Mouse (Mus musculus): ENCODE measurements around the gene Psen1. TPM values are rescaled to one million over a fixed set of nuclear protein-coding genes. Genes with fewer than 3 reads are reported as not detected.

Psen1 gene
- polyA plus RNA-seq, 1 experiment from 2014 or later: 39.7 TPM

DNA sequence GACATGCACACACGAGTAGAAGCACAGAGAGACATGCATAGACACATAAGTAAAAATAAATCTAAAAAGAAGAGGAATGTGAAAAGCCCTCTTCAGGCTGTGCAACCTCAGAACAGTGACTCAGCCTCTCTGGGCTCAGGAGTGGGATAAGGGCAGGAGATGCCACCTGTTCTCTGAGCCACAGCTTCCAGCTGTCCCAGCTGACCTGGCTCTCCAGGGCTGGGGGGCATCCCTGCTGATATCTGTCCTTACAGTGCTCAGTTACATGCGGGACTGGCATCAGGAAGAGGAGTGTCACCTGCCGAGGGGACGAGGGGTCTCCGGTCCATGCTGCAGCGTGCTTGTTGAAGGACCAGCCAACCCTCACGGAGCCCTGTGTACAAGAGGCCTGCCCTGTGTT, 88.8 kb downstream of the Psen1 start:
- Histone ChIP-seq H3K4me3 (ENCODE audit: low read depth, low read length) (no peak overlapping the region), H3K4me1 (ENCODE audit: insufficient read depth, low read depth, low read length) (no peaks in the 10 kb centered on the region), H3K27ac (ENCODE audit: low read length) (no peak overlapping the region), H3K36me3 (ENCODE audit: insufficient read depth, low read length) (no peaks in the 10 kb centered on the region), H3K4me2 (replicated peaks; ENCODE audit: low read depth, low read length) (no peak overlapping the region), H3K27me3 (replicated peaks; ENCODE audit: insufficient read depth, low read length) (no peaks in the 10 kb centered on the region), H3K9me3 (ENCODE audit: low read length) (no peaks in the 10 kb centered on the region), H3K9ac (replicated peaks; ENCODE audit: low read depth) (no peak overlapping the region)
- 81% methylated on average over 7 of the region's 7 CpGs for WGBS
- TF ChIP-seq EP300 (IDR thresholded peaks at IDR 0.05) (no peak), CTCF (IDR thresholded peaks at IDR 0.05) (no peak)
- DNase-seq (ENCODE audit: low spot score): no peak
- no peak for ATAC-seq

DNA sequence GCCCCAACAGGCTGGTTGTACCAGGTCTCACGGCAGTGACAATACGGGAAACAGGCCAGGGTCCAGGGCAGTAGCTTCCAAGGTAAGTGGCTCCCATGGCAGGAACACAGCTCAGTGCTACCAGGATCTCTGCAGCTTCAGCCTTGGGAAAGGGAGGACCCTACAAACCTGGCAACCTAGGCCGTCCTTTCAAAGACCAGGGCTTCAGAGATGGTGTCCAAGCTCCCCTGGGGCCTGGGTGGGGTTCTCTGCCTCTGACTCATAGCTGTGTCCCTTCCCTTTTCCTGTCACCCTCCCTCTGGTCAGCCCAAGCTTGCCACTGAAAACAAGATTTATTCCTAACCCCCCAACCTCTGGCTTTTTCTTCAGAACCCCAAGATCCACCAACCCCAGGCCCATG, 92.2 kb downstream of the Psen1 start:
- ATAC-seq (no peak), DNase-seq (ENCODE audit: low spot score) (no peak)
- TF ChIP-seq EP300 (IDR thresholded peaks at IDR 0.05) (no peak), CTCF (IDR thresholded peaks at IDR 0.05) (no peak)
- Histone ChIP-seq H3K9ac (replicated peaks; ENCODE audit: low read depth) (no peak overlapping the region), H3K27ac (ENCODE audit: low read length) (no peak overlapping the region), H3K4me2 (replicated peaks; ENCODE audit: low read depth, low read length) (no peak overlapping the region), H3K27me3 (replicated peaks; ENCODE audit: insufficient read depth, low read length) (no peaks in the 10 kb centered on the region), H3K9me3 (ENCODE audit: low read length) (no peaks in the 10 kb centered on the region), H3K4me3 (ENCODE audit: low read depth, low read length) (no peak overlapping the region), H3K36me3 (ENCODE audit: insufficient read depth, low read length) (no peaks in the 10 kb centered on the region), H3K4me1 (ENCODE audit: insufficient read depth, low read depth, low read length) (no peaks in the 10 kb centered on the region)
- 83% methylated on average over 3 of the region's 3 CpGs for WGBS

DNA sequence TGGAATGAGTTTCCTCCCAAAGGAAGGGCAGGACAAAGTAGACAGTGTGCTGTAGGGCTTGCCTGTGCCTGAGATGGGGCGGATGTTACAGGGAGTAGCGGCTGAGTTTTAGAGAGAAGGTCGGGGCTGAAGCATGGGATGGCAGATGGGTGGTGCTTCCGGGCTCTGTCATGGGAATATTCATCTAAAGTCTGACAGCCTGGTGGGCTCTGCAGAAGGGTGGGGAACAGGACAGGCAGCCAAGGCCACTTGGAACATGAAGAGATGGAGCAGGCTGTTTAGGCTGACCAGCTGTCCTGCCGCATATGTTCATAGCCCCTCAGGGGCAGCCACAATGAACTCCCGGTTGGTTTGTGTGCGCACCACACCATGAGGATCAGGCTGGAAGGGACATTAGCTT, 93.3 kb downstream of the Psen1 start:
- no peaks in the 10 kb centered on the region for H3K36me3 ChIP-seq (ENCODE audit: insufficient read depth, low read length)
- WGBS: 55% methylated on average over 7 of the region's 7 CpGs
- ATAC-seq (peak; percentile 71), DNase-seq (ENCODE audit: low spot score) (peak; percentile 23)
- no peaks in the 10 kb centered on the region for H3K27me3 ChIP-seq (replicated peaks; ENCODE audit: insufficient read depth, low read length)
- H3K4me2 ChIP-seq (replicated peaks; ENCODE audit: low read depth, low read length): no peak overlapping the region
- H3K27ac ChIP-seq (ENCODE audit: low read length): no peak overlapping the region
- H3K9me3 ChIP-seq (ENCODE audit: low read length): no peaks in the 10 kb centered on the region
- TF ChIP-seq EP300 (IDR thresholded peaks at IDR 0.05): no peak
- no peak for TF ChIP-seq CTCF (IDR thresholded peaks at IDR 0.05)
- no peaks in the 10 kb centered on the region for H3K4me1 ChIP-seq (ENCODE audit: insufficient read depth, low read depth, low read length)
- H3K9ac ChIP-seq (replicated peaks; ENCODE audit: low read depth): no peak overlapping the region
- no peak overlapping the region for H3K4me3 ChIP-seq (ENCODE audit: low read depth, low read length)

DNA sequence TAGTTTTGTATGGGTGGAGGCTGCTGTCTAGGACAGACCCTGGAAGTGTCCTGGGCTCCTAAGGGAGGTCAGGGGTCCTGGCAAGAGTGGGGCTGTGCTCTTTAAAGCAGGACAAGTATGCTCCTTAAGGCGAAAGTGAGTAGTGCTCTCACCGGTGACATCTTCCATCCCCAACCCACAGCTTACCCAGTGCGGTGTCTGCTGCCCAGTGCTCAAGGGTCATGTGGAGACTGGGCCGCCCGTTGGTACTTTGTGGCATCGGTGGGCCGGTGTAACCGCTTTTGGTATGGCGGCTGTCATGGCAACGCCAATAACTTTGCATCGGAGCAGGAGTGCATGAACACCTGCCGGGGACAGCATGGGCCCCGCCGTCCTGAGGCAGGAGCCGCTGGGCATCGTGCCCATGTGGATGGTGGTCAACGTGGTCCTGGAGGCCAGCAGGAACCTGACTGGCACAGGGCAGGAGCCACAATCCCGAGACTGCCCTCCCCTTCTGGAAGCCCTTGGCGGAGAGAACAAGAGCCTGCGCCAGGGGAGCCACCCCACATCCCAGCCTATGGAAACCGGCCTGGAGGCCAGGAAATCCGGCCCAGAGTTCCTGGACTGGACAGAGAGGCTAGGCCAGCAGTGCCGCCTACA, 93.8 kb downstream of the Psen1 start:
- H3K4me2 ChIP-seq (replicated peaks; ENCODE audit: low read depth, low read length): no peak overlapping the region
- no peaks in the 10 kb centered on the region for H3K4me1 ChIP-seq (ENCODE audit: insufficient read depth, low read depth, low read length)
- no peak overlapping the region for H3K4me3 ChIP-seq (ENCODE audit: low read depth, low read length)
- no peaks in the 10 kb centered on the region for H3K36me3 ChIP-seq (ENCODE audit: insufficient read depth, low read length)
- H3K9ac ChIP-seq (replicated peaks; ENCODE audit: low read depth): no peak overlapping the region
- 0 out of 2 replicates have a peak, but pooled peaks have one; percentile 16 for ATAC-seq
- H3K27me3 ChIP-seq (replicated peaks; ENCODE audit: insufficient read depth, low read length): no peaks in the 10 kb centered on the region
- no peak for DNase-seq (ENCODE audit: low spot score)
- no peak overlapping the region for H3K27ac ChIP-seq (ENCODE audit: low read length)
- H3K9me3 ChIP-seq (ENCODE audit: low read length): no peaks in the 10 kb centered on the region
- 66% methylated on average over 23 of the region's 23 CpGs for WGBS
- TF ChIP-seq EP300 (IDR thresholded peaks at IDR 0.05): no peak

DNA sequence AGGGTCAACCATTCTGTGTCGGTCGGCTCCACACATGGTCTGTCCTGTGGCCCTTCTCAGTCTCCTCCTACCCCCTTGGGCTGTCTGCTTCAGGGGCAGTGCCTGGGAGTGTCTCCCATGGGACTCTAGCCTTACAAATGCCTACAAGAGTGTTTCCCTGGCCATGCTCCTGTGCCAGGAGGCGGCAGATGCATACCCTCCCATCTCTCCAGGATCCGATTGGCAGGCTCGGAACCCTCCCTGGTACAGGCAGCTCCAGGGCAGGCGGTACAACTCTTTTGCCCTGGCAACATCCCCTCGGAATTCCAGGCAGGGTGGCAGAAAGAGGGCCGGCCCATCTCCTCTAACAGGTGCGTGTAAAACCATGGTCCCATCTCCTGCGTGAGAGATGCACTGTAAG, 94.7 kb downstream of the Psen1 start:
- no peak overlapping the region for H3K27ac ChIP-seq (ENCODE audit: low read length)
- H3K4me1 ChIP-seq (ENCODE audit: insufficient read depth, low read depth, low read length): no peaks in the 10 kb centered on the region
- no peak for ATAC-seq
- 83% methylated on average over 10 of the region's 10 CpGs for WGBS
- H3K9ac ChIP-seq (replicated peaks; ENCODE audit: low read depth): no peak overlapping the region
- H3K27me3 ChIP-seq (replicated peaks; ENCODE audit: insufficient read depth, low read length): no peaks in the 10 kb centered on the region
- no peak overlapping the region for H3K4me3 ChIP-seq (ENCODE audit: low read depth, low read length)
- no peak overlapping the region for H3K4me2 ChIP-seq (replicated peaks; ENCODE audit: low read depth, low read length)
- H3K9me3 ChIP-seq (ENCODE audit: low read length): no peaks in the 10 kb centered on the region
- DNase-seq (ENCODE audit: low spot score): no peak
- TF ChIP-seq CTCF (IDR thresholded peaks at IDR 0.05): no peak
- no peak for TF ChIP-seq EP300 (IDR thresholded peaks at IDR 0.05)
- H3K36me3 ChIP-seq (ENCODE audit: insufficient read depth, low read length): no peaks in the 10 kb centered on the region

Other genes starting within 250 kb of the Psen1 start
- gene Dpf3, start 200.4 kb upstream of the Psen1 start, polyA plus RNA-seq (2015; fragmentation: Nextera tagmentation; extraction: Ambion mirVana): 1.4 TPM in 2 replicates
- gene Dcaf4, start 167.7 kb upstream of the Psen1 start, polyA plus RNA-seq (2015; fragmentation: Nextera tagmentation; extraction: Ambion mirVana): 10.4 and 11.3 TPM in 2 replicates
- 12.7 and 13.7 TPM in 2 replicates for gene Zfyve1, start 90.9 kb upstream of the Psen1 start, polyA plus RNA-seq (2015; fragmentation: Nextera tagmentation; extraction: Ambion mirVana)
- gene Rbm25, start 56.9 kb upstream of the Psen1 start, polyA plus RNA-seq (2015; fragmentation: Nextera tagmentation; extraction: Ambion mirVana): 138 and 153 TPM in 2 replicates
- 0.29 and 0.30 TPM in 2 replicates for gene Papln, start 75.5 kb downstream of the Psen1 start, polyA plus RNA-seq (2015; fragmentation: Nextera tagmentation; extraction: Ambion mirVana)
- gene Numb, start 233.8 kb downstream of the Psen1 start, polyA plus RNA-seq (2015; fragmentation: Nextera tagmentation; extraction: Ambion mirVana): 52.6 and 57.8 TPM in 2 replicates